Mouse (Mus musculus) lung, adult 2 months (tissue): ENCODE data around the gene Parp1. TPM values are rescaled to one million over a fixed set of nuclear protein-coding genes. Genes with fewer than 3 reads are reported as not detected.
"Not testable (repeated sequence)": the region's sequence is repeated elsewhere in the genome, so short reads cannot be mapped to it uniquely, and the experiment has no call there.

Experiments used
- DNase-seq: peaks from one replicate; pipeline ENCODE4 v3.0.0; 2022
- H3K4me1 ChIP-seq: fragments of 200-500 bp; 2 replicates; pipeline ENCODE4 v1.6.1; 2011; ENCODE audit warnings: low read length; ENCODE audit not compliant: control insufficient read depth, insufficient read depth
- H3K4me3 ChIP-seq: fragments of 200-500 bp; replicated peaks from 2 replicates; pipeline ENCODE3; 2011; ENCODE audit warnings: low read depth, mild to moderate bottlenecking, control low read depth, low read length; ENCODE audit errors: extremely low read depth
- CTCF ChIP-seq: fragments of 200-500 bp; IDR thresholded peaks from 2 replicates; pipeline ENCODE4 v1.5.1; 2011; ENCODE audit warnings: mild to moderate bottlenecking, low read length, control low read depth; ENCODE audit not compliant: insufficient read depth
- POLR2A ChIP-seq: fragments of 200-500 bp; IDR thresholded peaks from 2 replicates; pipeline ENCODE4 v1.6.1; 2011; ENCODE audit warnings: low read depth, mild to moderate bottlenecking, control low read depth, low read length, borderline replicate concordance; ENCODE audit errors: extremely low read depth
- WGBS: fragments of 180-500 bp; shearing (Covaris S2); methylation state at CpG from one replicate; pipeline ENCODE4 v1.1.7; 2018; 5-methylcytosine and 5-hydroxymethylcytosine counted together
- polyA plus RNA-seq: library from polyadenylated mRNA; depleted of rRNA; stranded (reverse); fragments of >200 nt; gene quantifications from 2 replicates; pipeline ENCODE4 v1.2.3, GENCODE M21; 2012; rRNA removed

Parp1 gene
- polyA plus RNA-seq, 1 experiment = 20.1 TPM

GRCm38 (mm10) chr1:180616762-180617161, 48.0 kb downstream of the Parp1 start:
- H3K4me1 ChIP-seq = no peaks in the 10 kb centered on the region
- H3K4me3 ChIP-seq = no peak overlapping the region
- 87% methylated on average over 3 of the region's 3 CpGs for WGBS
- DNase-seq = no peak
- TF ChIP-seq POLR2A = no peak
- no peak for TF ChIP-seq CTCF

GRCm38 (mm10) chr1:180622389-180622788, 53.7 kb downstream of the Parp1 start:
- WGBS = 58% methylated on average over 4 of the region's 4 CpGs
- TF ChIP-seq CTCF (no peak), POLR2A (no peak)
- no peak overlapping the region for H3K4me3 ChIP-seq
- H3K4me1 ChIP-seq = no peaks in the 10 kb centered on the region
- DNase-seq = no peak

GRCm38 (mm10) chr1:180623911-180624310, 55.2 kb downstream of the Parp1 start:
- 90% methylated on average over 2 of the region's 2 CpGs for WGBS
- Histone ChIP-seq H3K4me3 (no peak overlapping the region), H3K4me1 (no peaks in the 10 kb centered on the region)
- DNase-seq = no peak
- TF ChIP-seq CTCF = 0 out of 2 replicates have a peak, but pooled peaks have one; percentile 4
- no peak for TF ChIP-seq POLR2A

GRCm38 (mm10) chr1:180626141-180626540, 57.4 kb downstream of the Parp1 start:
- DNase-seq = no peak

GRCm38 (mm10) chr1:180637796-180638195, 69.1 kb downstream of the Parp1 start:
- not testable (repeated sequence) for H3K4me1 ChIP-seq, DNase-seq, H3K4me3 ChIP-seq
- 89% methylated on average over 2 of the region's 2 CpGs for whole genome bisulfite sequencing

More at GRCm38 (mm10) chr1:180626141-180626540, 57.4 kb downstream of the Parp1 start:
- Histone ChIP-seq H3K4me1 (no peaks in the 10 kb centered on the region), H3K4me3 (no peak overlapping the region)
- TF ChIP-seq CTCF = no peak
- TF ChIP-seq POLR2A = no peak
- 35% methylated on average over 2 of the region's 2 CpGs for WGBS

GRCm38 (mm10) chr1:180639416-180640401, 71.0 kb downstream of the Parp1 start:
- TF ChIP-seq POLR2A (no peak), CTCF (no peak)

GRCm38 (mm10) chr1:180640605-180641125, 71.9 kb downstream of the Parp1 start:
- DNase-seq = no peak

More at GRCm38 (mm10) chr1:180639416-180640401, 71.0 kb downstream of the Parp1 start:
- DNase-seq = no peak
- 76% methylated on average over 10 of the region's 10 CpGs for WGBS
- H3K4me1 ChIP-seq = peaks cover 6% of the 10 kb centered on the region
- H3K4me3 ChIP-seq = no peak overlapping the region

GRCm38 (mm10) chr1:180641137-180641517, 72.4 kb downstream of the Parp1 start, which contains the start of gene Lin9:
TSS of gene Lin9 (plus strand) at chr1:180641150.
- Histone ChIP-seq H3K4me1 (peaks cover 6% of the 10 kb centered on the region), H3K4me3 (peak within 1 kb of the TSS; percentile 82)
- WGBS = under 1% methylated on average over 47 of the region's 47 CpGs
- DNase-seq = peak; percentile 90
- TF ChIP-seq CTCF (no peak), POLR2A (peak; percentile 38; the same call in 1 of the 2 replicates)

More at GRCm38 (mm10) chr1:180640605-180641125, 71.9 kb downstream of the Parp1 start:
- peaks cover 6% of the 10 kb centered on the region for H3K4me1 ChIP-seq
- TF ChIP-seq CTCF (no peak), POLR2A (no peak)
- under 1% methylated on average over 56 of the region's 61 CpGs for WGBS
- peak overlapping the region; percentile 82 for H3K4me3 ChIP-seq

GRCm38 (mm10) chr1:180641518-180642227, 72.9 kb downstream of the Parp1 start:
- no peak for DNase-seq
- no peak for TF ChIP-seq CTCF
- no peak for TF ChIP-seq POLR2A
- Histone ChIP-seq H3K4me3 (peak overlapping the region; percentile 82), H3K4me1 (peaks cover 6% of the 10 kb centered on the region)
- 1% methylated on average over 50 of the region's 50 CpGs for WGBS

- TF ChIP-seq CTCF (no peak), POLR2A (no peak)
- DNase-seq = no peak
- H3K4me1 ChIP-seq = peaks cover 6% of the 10 kb centered on the region
- H3K4me3 ChIP-seq = no peak overlapping the region
- 54% methylated on average over 8 of the region's 8 CpGs for WGBS
These were observed 73.5 kb downstream of the Parp1 start for GRCm38 (mm10) chr1:180642228-180642564.

Other genes with a start within 250 kb of the Parp1 start
- 51.3 and 55.6 TPM in 2 replicates for gene Itpkb, start 238.4 kb upstream of the Parp1 start, polyA plus RNA-seq
- 4.2 and 6.2 TPM in 2 replicates for gene Stum, start 85.4 kb upstream of the Parp1 start, polyA plus RNA-seq
- 1.7 and 2.7 TPM in 2 replicates for gene Lin9, start 72.2 kb downstream of the Parp1 start, polyA plus RNA-seq
- gene Mixl1, start 128.1 kb downstream of the Parp1 start, polyA plus RNA-seq = not detected in 2 replicates
- gene Acbd3, start 157.1 kb downstream of the Parp1 start, polyA plus RNA-seq = 12.2 and 15.0 TPM in 2 replicates
- 282 and 339 TPM in 2 replicates for gene H3f3a, start 245.0 kb downstream of the Parp1 start, polyA plus RNA-seq